Mouse (Mus musculus) MEL (cell line): ENCODE results near the gene Msx3. TPM values are rescaled to one million over a fixed set of nuclear protein-coding genes. Genes with fewer than 3 reads are reported as not detected.

Experiments
- DNase-seq: peaks from one replicate; pipeline ENCODE4 v3.0.0; 2011; ENCODE audit warnings: low read depth, low spot score
- H3K27ac ChIP-seq: 2 replicates; pipeline ENCODE4 v1.5.1; 2012; ENCODE audit warnings: low read depth, mild to moderate bottlenecking, control low read depth, low read length, moderate library complexity; ENCODE audit not compliant: control insufficient read depth
- H3K27me3 ChIP-seq, 2 experiments: fragments of 150-350 bp in 1 of 2; sonication (generic) in 1 of 2; 2 replicates each; pipeline ENCODE4 v1.6.1; 2012; ENCODE audit warnings: low read length in 2 of 2, mild to moderate bottlenecking in 2 of 2, improper control_type of control experiment in 1 of 2, moderate library complexity in 1 of 2; ENCODE audit not compliant: insufficient read depth in 2 of 2, control insufficient read depth in 1 of 2
- H3K36me3 ChIP-seq, 2 experiments: 2 replicates each; pipeline ENCODE4 v1.6.1; 2012 to 2014; ENCODE audit warnings: low read length in 2 of 2, improper control_type of control experiment in 1 of 2, inconsistent platforms in 1 of 2, mild to moderate bottlenecking in 1 of 2; ENCODE audit not compliant: insufficient read depth in 2 of 2, control insufficient read depth in 1 of 2
- H3K4me1 ChIP-seq, 2 experiments: fragments of 150-350 bp in 1 of 2; sonication (generic) in 1 of 2; 2 replicates each; pipeline ENCODE4 v1.6.1; 2012; ENCODE audit warnings: low read length in 2 of 2, improper control_type of control experiment in 1 of 2, mild to moderate bottlenecking in 1 of 2; ENCODE audit not compliant: insufficient read depth in 2 of 2, control insufficient read depth in 1 of 2
- H3K4me3 ChIP-seq, 2 experiments: fragments of 150-350 bp in 1 of 2; sonication (generic) in 1 of 2; 2 replicates each; pipeline ENCODE4 v1.5.1; 2012; ENCODE audit warnings: low read depth in 2 of 2, low read length in 2 of 2, mild to moderate bottlenecking in 2 of 2, moderate library complexity in 2 of 2, control low read depth in 1 of 2, improper control_type of control experiment in 1 of 2; ENCODE audit not compliant: control insufficient read depth in 1 of 2, insufficient read depth in 1 of 2
- H3K79me2 ChIP-seq: 2 replicates; pipeline ENCODE4 v1.6.1; 2012; ENCODE audit warnings: mild to moderate bottlenecking, low read length, moderate library complexity; ENCODE audit not compliant: control insufficient read depth, poor library complexity, insufficient read depth
- H3K9ac ChIP-seq: 2 replicates; pipeline ENCODE4 v1.6.1; 2012; ENCODE audit warnings: low read depth, mild to moderate bottlenecking, control low read depth, low read length, moderate library complexity; ENCODE audit not compliant: control insufficient read depth, poor library complexity, severe bottlenecking
- H3K9me3 ChIP-seq: fragments of 150-350 bp; sonication (generic); replicated peaks from 2 replicates; pipeline ENCODE4 v1.6.1; 2012; ENCODE audit warnings: mild to moderate bottlenecking, low read length, improper control_type of control experiment, moderate library complexity; ENCODE audit not compliant: insufficient read depth
- CTCF ChIP-seq, 3 experiments: IDR thresholded peaks in 2 of 3; conservative IDR thresholded peaks in 1 of 3; 2 replicates each; pipeline ENCODE4 v1.5.1; 2011 to 2012; ENCODE audit warnings: low read length in 3 of 3, low read depth in 2 of 3, mild to moderate bottlenecking in 2 of 3, improper control_type of control experiment in 1 of 3, inconsistent platforms in 1 of 3, mixed read lengths in 1 of 3, moderate library complexity in 1 of 3; ENCODE audit not compliant: control insufficient read depth in 1 of 3, insufficient read depth in 1 of 3, poor library complexity in 1 of 3, severe bottlenecking in 1 of 3
- E2F4 ChIP-seq: IDR thresholded peaks from 2 replicates; pipeline ENCODE4 v1.6.1; 2011; ENCODE audit warnings: low read depth, low read length, improper control_type of control experiment, borderline replicate concordance
- ELF1 ChIP-seq: IDR thresholded peaks from 2 replicates; pipeline ENCODE4 v1.6.1; 2014; ENCODE audit warnings: low read depth, mild to moderate bottlenecking, inconsistent platforms, low read length, improper control_type of control experiment, moderate library complexity
- ETS1 ChIP-seq: IDR thresholded peaks from 2 replicates; pipeline ENCODE4 v1.6.1; 2012; ENCODE audit warnings: low read depth, mild to moderate bottlenecking, inconsistent platforms, low read length, improper control_type of control experiment, moderate library complexity
- GABPA ChIP-seq: IDR thresholded peaks from 2 replicates; pipeline ENCODE4 v1.6.1; 2012; ENCODE audit warnings: low read depth, mild to moderate bottlenecking, inconsistent platforms, low read length, improper control_type of control experiment, moderate library complexity
- GATA1 ChIP-seq: IDR thresholded peaks from 2 replicates; pipeline ENCODE4 v1.6.1; 2011; ENCODE audit warnings: low read depth, low read length, improper control_type of control experiment
- KAT2A ChIP-seq: conservative IDR thresholded peaks from 2 replicates; pipeline ENCODE4 v1.6.1; 2012; ENCODE audit warnings: low read depth, low read length, improper control_type of control experiment, inconsistent platforms
- MAFK ChIP-seq: IDR thresholded peaks from 2 replicates; pipeline ENCODE4 v1.6.1; 2011; ENCODE audit warnings: low read depth, mild to moderate bottlenecking, low read length, improper control_type of control experiment, borderline replicate concordance
- MAZ ChIP-seq: IDR thresholded peaks from 2 replicates; pipeline ENCODE4 v1.6.1; 2012; ENCODE audit warnings: low read depth, mild to moderate bottlenecking, inconsistent platforms, low read length, improper control_type of control experiment
- MEF2A ChIP-seq: IDR thresholded peaks from 2 replicates; pipeline ENCODE4 v1.6.1; 2014; ENCODE audit warnings: low read depth, mild to moderate bottlenecking, inconsistent platforms, low read length, improper control_type of control experiment; ENCODE audit not compliant: poor library complexity, insufficient replicate concordance, severe bottlenecking; ENCODE audit errors: extremely low read depth
- MYB ChIP-seq: IDR thresholded peaks from 2 replicates; pipeline ENCODE4 v1.6.1; 2011; ENCODE audit warnings: mild to moderate bottlenecking, low read depth, low read length, improper control_type of control experiment
- MYC ChIP-seq: IDR thresholded peaks from 2 replicates; pipeline ENCODE4 v1.6.1; 2011; ENCODE audit warnings: low read depth, mild to moderate bottlenecking, low read length, improper control_type of control experiment, moderate library complexity
- NRF1 ChIP-seq: IDR thresholded peaks from 2 replicates; pipeline ENCODE4 v1.6.1; 2014; ENCODE audit warnings: low read depth, mild to moderate bottlenecking, inconsistent platforms, low read length, improper control_type of control experiment, moderate library complexity; ENCODE audit not compliant: poor library complexity, insufficient read depth, severe bottlenecking
- POLR2AphosphoS5 ChIP-seq: IDR thresholded peaks from 2 replicates; pipeline ENCODE4 v1.6.1; 2012; ENCODE audit warnings: low read depth, borderline replicate concordance, mild to moderate bottlenecking, inconsistent platforms, low read length, moderate library complexity, mixed read lengths
- SIN3A ChIP-seq: IDR thresholded peaks from 2 replicates; pipeline ENCODE4 v1.6.1; 2012; ENCODE audit warnings: low read length, improper control_type of control experiment, inconsistent platforms
- SMC3 ChIP-seq: IDR thresholded peaks from 2 replicates; pipeline ENCODE4 v1.6.1; 2011; ENCODE audit warnings: low read depth, low read length, improper control_type of control experiment
- TAL1 ChIP-seq: IDR thresholded peaks from 2 replicates; pipeline ENCODE4 v1.6.1; 2012; ENCODE audit warnings: mild to moderate bottlenecking, inconsistent platforms, low read length, moderate library complexity, mixed read lengths
- TBP ChIP-seq: IDR thresholded peaks from 2 replicates; pipeline ENCODE4 v1.8.0; 2011; ENCODE audit warnings: low read depth, low read length, improper control_type of control experiment
- TCF12 ChIP-seq: IDR thresholded peaks from 2 replicates; pipeline ENCODE4 v1.6.1; 2014; ENCODE audit warnings: low read depth, mild to moderate bottlenecking, inconsistent platforms, low read length, improper control_type of control experiment, moderate library complexity
- USF1 ChIP-seq: IDR thresholded peaks from 2 replicates; pipeline ENCODE4 v1.6.1; 2014; ENCODE audit warnings: low read depth, mild to moderate bottlenecking, inconsistent platforms, low read length, improper control_type of control experiment, moderate library complexity
- ZC3H11A ChIP-seq: IDR thresholded peaks from 2 replicates; pipeline ENCODE4 v1.6.1; 2012; ENCODE audit warnings: low read depth, mild to moderate bottlenecking, inconsistent platforms, low read length, improper control_type of control experiment
- ZKSCAN1 ChIP-seq: IDR thresholded peaks from 2 replicates; pipeline ENCODE4 v1.6.1; 2012; ENCODE audit warnings: low read depth, mild to moderate bottlenecking, inconsistent platforms, low read length, improper control_type of control experiment, moderate library complexity
- ZMIZ1 ChIP-seq: IDR thresholded peaks from 2 replicates; pipeline ENCODE4 v1.6.1; 2012; ENCODE audit warnings: low read depth, mild to moderate bottlenecking, inconsistent platforms, low read length, improper control_type of control experiment, moderate library complexity
- ZNF384 ChIP-seq: IDR thresholded peaks from 2 replicates; pipeline ENCODE4 v1.6.1; 2012; ENCODE audit warnings: low read depth, mild to moderate bottlenecking, inconsistent platforms, low read length, improper control_type of control experiment
- polyA plus RNA-seq, 2 experiments: library from polyadenylated mRNA; stranded (reverse) in 1 of 2; unstranded in 1 of 2; fragments of >175 nt in 1 of 2; fragments of >200 nt in 1 of 2; gene quantifications; 2 replicates each; pipeline versions ENCODE4 v1.2.1 to v1.2.4; 2012; ENCODE audit warnings: low replicate concordance in 2 of 2, low read depth in 1 of 2; ENCODE audit not compliant: insufficient read length in 2 of 2, insufficient read depth in 1 of 2, missing spikeins in 1 of 2
- total RNA-seq: library from RNA; depleted of rRNA; stranded (reverse); fragments of 300-350 nt; gene quantifications from 2 replicates; pipeline ENCODE4 v1.2.3, GENCODE M21; 2012

The Msx3 gene
- total and polyA plus RNA-seq, 3 experiments: not detected

DNA sequence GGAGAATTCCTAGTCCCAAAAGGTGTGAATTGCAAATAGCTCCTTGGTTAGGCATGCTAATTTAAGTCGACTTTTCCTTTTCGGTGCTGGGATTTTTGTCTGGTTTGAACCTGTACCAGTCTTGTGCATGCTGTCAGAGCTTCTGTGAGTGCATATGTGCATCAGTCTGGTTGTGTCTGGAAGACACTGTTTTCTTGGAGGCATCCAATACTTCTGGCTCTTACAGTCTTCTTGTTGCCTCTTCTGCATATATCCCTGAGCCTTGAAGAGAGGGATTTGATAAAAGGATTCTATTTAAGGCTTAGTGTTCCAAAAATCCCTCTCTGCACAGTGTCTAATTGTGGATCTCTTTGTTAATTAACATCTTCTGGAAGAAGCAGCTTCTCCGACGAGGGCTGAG is 5.2 kb upstream of the Msx3 start:
- Histone ChIP-seq H3K9ac (no peak overlapping the region), H3K36me3 (no peaks in the 10 kb centered on the region), H3K27ac (no peak overlapping the region), H3K4me3 (no peak overlapping the region), H3K79me2 (no peaks in the 10 kb centered on the region), H3K9me3 (no peaks in the 10 kb centered on the region), H3K27me3 (peaks cover 2 to 4% of the 10 kb centered on the region in 2 experiments; a peak in 3 of 4 replicates), H3K4me1 (no peaks in the 10 kb centered on the region)
- TF ChIP-seq TBP: no peak
- no peak for TF ChIP-seq E2F4
- no peak for TF ChIP-seq SIN3A
- TF ChIP-seq ZNF384: no peak
- no peak for TF ChIP-seq MAFK
- no peak for TF ChIP-seq NRF1
- no peak for TF ChIP-seq CTCF (IDR thresholded peaks at IDR 0.05 in 2 of 3, conservative IDR thresholded peaks at IDR 0.05 in 1 of 3; ENCODE audit: control insufficient read depth in 1 of 3, insufficient read depth in 1 of 3, low read depth in 2 of 3, low read length in 3 of 3, poor library complexity in 1 of 3, severe bottlenecking in 1 of 3)
- TF ChIP-seq USF1: no peak
- no peak for TF ChIP-seq TAL1
- no peak for DNase-seq

- H3K4me1 ChIP-seq: no peaks in the 10 kb centered on the region
- peaks cover 2 to 4% of the 10 kb centered on the region in 2 experiments; a peak in 3 of 4 replicates for H3K27me3 ChIP-seq
- no peaks in the 10 kb centered on the region for H3K79me2 ChIP-seq
- no peak for TF ChIP-seq GABPA
- H3K9ac ChIP-seq: no peak overlapping the region
- no peaks in the 10 kb centered on the region for H3K36me3 ChIP-seq
- no peak for DNase-seq
- H3K4me3 ChIP-seq: no peak overlapping the region
- H3K9me3 ChIP-seq: no peaks in the 10 kb centered on the region
- no peak overlapping the region for H3K27ac ChIP-seq
Observed at GRCm38 (mm10) chr7:140049115-140049689, 313 bp upstream of the Msx3 start.

DNA sequence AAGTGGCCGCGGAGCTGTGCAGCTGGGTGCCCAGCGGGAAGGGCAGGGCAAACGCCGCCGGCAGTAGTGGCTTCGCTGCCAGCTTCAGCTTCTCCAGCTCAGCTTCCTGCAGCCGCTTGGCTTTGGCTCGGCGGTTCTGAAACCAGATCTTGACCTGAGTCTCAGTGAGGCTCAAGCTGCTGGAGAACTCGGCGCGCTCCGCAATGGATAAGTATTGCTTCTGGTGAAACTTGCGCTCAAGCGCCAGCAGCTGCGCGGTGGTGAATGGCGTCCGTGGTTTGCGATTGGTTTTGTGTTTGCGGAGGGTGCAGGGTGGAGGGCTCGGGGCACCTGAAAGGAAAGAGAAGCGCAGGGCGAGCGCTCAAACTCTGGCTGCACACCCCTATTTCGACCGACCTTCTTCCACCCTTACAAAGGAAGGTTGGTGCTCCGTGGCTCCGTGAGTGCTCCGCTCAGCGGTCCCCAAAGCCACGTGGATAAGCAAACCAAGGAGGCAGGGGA is 1.0 kb downstream of the Msx3 start:
- Histone ChIP-seq H3K79me2 (no peaks in the 10 kb centered on the region), H3K4me1 (no peaks in the 10 kb centered on the region), H3K27ac (no peak overlapping the region), H3K9me3 (no peaks in the 10 kb centered on the region), H3K4me3 (no peak overlapping the region), H3K9ac (no peak overlapping the region), H3K27me3 (peaks cover 2 to 4% of the 10 kb centered on the region in 2 experiments; a peak in 2 of 4 replicates), H3K36me3 (no peaks in the 10 kb centered on the region)
- TF ChIP-seq ZKSCAN1 (no peak), MAFK (no peak), ZMIZ1 (no peak), TCF12 (no peak), GATA1 (no peak), ZC3H11A (no peak), TBP (no peak), SIN3A (no peak), KAT2A (no peak), USF1 (no peak), MYC (no peak), ETS1 (no peak), POLR2AphosphoS5 (no peak), MAZ (no peak), MEF2A (no peak), ELF1 (no peak), SMC3 (no peak), MYB (no peak)
- no peak for DNase-seq
